Mouse (Mus musculus) natural killer cell, adult 2 months (primary cell): ENCODE measurements around the gene Gm10837.
"Not testable (repeated sequence)": the region's sequence is repeated elsewhere in the genome, so short reads cannot be mapped to it uniquely, and the experiment has no call there.

Experiments
- DNase-seq, 2 experiments: peaks; one replicate each; pipeline ENCODE4 v3.0.0; 2022; ENCODE audit warnings: low spot score in 2 of 2

Gm10837 gene

DNA sequence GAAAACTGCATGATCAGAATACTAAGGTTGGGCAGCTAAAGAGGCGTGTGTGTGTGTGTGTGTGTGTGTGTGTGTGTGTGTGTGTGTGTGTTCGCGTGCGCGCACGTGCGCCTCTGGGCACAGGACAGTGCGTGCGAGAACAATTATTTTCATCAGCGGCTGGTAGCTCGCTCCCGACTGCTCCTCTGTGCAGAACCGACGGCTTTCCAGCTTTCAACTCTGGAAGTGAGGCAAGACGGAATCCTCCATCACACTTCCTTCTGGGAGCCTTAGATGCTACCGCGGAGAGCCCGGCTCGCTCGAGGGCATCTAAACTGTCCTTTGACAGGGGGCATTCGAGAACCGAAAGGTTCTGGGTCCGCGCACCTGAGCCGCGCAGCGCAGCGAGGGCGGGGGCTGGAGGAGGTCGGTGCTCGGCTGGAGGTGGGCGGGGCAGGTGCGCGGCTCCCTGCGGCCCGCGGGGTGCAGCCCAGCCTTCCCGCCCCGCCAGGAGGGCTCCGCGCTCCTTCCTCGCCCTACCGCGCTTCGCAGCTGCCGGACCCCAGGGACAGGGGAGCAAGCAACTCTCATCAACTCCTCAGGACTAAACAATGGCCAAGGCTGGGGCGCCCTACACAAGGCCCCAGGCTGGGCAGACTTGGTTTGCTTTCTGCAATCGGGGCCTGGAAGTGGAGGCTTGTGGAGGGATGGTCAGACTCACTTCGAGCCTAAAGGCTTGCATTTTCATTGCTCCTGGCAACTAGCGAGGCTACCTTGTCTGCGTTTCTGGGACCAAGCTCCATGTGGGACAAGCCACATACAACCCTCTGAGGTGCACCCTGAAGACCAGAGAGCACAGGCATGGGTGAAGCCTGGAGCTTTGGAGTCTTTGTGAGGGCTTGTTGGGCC lies at the start of gene Gm10837:
Gm10837 (plus strand) TSS at position 146 of the 888 bp plus-strand sequence.
- DNase-seq, result no peak

DNA sequence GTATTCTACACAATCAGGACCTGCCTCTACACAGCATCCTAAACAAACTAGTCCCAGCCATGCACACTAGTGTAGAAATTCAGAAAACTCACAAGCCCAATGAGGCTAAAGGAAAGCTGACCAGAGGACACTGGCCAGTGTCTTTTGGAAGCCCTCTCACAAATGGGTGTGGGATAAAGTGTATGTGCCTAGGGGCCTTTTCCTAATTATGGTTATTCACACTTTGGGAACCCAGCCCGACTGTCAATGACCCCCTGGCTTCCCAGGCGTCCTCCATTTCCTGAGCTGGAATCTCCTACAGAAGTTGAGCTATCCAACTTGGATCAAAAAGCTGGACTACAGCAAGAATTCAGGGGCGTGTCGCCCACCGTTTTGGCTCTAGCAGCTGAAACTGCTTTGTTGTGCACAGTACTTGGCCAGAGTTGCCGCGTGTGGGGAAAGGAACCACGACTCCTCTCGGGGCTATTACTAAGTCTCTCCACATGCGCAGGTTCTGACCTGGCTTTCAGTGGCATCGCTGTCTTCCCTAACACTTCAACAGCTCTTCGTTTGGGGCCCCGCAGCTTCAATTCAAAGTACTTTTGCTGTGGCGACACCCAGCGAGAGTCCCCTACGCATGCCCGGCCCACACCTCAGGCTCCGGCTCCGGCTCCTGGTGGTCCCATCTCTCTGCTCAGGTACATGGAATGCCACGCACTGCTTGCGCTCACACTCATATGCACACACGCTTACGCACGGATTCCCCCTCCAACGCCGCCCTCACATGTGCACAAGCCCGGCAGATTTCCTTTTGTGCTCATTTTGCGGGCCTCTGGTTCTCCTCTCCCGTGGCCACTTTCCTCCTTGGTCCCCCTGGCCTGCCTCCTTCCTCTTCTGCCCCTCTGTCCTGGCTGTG lies 40.5 kb upstream of the Gm10837 start:
- DNase-seq, result no peak

DNA sequence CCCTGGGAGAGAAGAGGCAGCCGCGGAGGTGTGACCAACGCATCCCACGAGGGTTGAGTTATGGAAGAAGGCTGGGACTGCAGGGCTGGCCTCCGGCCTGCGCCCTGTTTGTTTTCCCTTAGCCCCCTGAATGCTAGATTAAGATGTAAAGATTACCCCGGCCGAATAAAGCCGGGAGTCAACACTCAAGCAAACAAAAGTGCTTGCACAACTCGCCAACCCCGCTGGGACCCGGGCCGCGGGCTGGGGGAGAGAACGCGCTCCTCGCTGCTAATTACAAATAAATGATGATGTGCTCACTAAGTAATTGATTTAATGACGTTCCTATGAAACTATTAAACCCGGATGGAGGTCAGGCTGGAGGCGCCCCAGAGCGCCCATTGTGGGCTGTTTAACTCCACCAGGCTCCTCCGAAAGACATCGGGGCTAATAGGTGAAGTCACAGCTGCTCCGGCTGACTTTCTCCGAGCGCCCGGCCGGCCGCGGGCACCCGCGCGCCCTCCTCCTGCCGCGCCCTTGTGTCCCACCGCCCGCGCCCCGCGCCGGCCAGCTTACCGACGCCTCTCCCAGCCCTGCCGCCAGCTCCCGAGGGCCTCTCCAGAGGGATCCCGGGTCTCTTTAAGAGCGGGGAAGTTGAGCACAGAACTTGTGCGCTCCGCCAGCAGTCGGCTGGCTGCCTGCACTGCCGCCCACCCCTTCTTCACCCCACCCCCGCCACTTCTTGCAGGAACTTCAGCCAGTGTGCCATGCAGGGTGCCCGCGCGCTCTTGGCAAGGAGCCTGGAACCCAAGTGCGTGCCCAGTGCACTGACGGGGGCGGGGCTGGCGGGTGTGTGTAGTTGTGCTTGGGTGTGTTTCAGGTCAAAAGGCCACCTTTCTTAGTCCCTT lies 39.6 kb upstream of the Gm10837 start, which contains the start of gene Gm5089:
Gm5089 (minus strand) TSS at position 620 of the 887 bp plus-strand sequence.
- DNase-seq, result no peak

DNA sequence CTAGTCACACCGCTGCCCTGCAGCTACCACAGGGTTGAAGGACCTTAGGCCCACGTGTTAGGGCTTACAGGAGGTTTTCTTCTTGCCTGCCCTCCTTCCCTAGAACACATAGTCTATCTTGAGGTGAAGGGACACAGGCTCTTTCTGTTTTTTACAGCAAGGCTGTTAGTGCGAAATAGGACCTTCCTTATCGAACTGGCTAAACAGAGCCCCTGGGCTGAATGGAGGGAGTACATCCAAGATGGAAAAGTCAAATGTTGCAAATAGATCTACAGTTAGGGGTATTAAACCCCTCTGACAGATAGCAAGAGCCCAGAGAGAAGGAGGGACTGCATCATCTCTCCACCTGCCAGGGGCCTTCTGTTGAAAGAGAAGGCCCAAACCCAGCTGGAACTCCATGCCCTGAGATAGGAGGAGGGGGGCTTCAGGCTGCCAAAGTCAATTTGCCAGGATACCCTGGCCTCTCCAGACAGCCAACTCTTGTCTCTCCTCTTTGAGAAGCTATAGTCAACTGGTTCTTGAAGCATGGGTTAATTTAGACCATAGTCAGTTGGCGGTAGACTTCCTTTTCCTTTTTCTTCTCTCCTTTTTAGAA lies 38.7 kb upstream of the Gm10837 start:
- no peak for DNase-seq

DNA sequence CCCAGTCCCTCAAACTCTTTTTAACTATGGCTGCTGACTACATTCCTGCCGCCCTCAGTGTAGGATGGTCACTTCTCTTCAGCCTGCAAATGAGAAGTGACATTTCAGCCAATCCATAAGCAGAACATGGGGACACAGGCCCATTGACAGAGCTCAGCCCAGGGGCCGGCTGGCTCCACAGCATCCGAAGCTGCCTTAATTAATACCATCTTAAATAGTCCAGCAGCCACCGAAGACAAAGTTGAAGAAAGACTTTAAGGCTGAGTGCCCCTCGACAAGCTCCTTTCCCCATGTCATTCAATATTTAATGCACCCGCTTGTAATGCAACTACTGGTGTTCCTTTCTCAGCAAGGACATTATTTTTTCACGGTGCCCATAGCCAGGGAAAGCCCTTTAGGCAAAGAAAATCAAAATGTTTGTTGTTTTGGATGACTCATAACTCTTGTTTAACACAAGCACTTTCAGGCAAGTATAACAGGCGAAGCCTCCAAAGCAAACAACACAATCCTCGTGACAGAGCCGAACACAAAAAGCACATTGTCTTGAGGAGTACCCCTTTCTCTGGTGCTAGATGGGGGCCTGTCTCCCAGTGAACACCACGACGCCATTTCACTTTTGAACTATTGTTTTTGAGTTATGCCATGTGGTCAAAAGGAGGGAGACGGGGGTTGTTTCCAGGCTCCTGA lies 37.5 kb upstream of the Gm10837 start:
- DNase-seq, result no peak

DNA sequence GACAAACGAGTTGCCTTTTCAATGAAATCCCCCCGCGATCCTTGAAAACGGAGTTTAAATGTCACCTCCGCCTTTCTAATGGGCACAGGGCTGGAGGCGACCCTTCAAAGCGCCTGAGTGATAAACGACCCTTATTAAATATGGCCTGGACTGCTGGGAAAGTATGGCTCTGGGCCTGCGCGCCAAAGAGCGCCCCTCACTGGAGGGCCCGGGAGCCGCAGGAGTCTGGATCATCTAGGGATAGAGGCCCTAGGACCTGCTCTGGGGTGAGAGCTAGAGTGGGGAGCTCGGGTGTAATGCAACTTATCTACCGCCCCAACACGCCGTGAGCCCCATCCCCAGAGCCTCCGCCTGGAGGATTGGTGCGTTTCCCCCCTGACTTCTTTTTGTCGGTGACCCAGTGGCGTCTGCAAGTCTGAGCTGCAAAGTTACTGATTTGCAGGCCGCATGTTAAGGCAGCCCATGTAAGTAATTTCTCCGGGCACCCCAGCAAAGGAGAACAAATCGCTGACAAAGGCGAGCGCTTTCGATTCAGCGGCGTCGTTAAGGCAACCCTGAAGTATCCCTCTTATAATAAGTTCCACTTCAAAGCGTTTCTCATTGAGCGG lies 36.9 kb upstream of the Gm10837 start:
- no peak for DNase-seq

DNA sequence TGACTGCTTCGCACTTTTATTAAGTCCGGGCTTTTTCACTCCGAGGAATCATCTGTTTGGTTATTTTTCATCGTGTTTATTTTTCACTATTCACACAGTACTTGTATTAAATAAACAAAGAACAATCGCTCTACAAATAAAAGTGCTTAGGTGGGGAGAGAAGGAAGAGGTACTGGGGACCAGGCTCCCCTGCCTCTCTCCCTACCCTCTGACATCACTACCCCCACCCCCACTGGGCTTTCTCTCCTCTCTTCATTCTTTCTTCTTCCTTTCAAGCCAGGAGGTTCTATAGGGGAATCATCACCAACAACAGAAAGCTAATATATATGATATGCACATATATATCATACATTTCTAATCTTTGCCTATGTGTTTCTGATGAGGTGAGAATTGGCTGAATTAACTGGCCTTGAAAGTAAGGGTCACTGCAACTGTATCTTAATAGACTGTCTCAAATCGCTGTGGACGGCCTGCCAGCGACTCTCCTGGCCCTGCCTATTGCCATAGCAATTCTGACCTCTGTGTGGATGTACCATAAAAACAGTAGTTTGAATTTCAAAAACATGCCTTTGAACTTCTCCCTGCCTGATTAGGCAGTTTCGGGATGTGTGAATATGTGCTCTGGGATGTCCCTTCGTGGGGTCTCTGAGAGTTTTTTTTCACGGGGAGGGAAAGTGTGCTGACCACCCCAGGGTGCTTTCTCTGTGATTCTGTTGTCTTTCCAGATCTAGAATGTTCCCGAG lies 36.2 kb upstream of the Gm10837 start:
- no peak for DNase-seq

DNA sequence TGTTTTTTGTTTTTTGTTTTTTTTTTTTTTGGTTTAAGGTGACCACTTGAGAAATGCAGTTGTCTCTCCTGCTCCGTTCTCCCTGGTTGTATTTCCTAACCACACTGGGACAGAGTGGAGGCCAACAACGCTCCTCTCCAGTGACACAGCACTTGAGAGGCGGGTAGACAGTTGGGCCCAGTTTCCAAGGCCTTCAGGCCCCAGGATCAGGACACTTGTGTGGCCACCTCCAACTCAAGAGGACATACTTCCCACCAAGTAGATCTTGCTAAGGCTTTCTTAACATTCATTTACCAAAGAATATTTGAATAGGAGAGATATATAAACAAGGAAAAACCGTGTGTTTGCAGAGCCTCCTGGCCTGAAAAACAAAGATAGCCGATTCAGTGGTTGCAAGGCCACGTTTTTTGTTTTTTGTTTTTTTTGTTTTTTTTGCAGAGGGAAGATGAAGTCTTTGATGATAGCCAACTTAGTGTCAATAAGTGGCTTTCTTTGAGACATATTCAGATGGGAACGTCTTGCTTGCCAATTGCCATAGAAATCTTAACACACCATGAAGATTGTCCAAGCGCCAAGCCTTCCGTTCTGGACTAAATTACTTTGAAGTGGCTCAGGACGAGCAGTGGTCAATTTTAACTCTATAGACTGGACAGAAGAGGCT lies 35.4 kb upstream of the Gm10837 start:
- DNase-seq, result no peak

DNA sequence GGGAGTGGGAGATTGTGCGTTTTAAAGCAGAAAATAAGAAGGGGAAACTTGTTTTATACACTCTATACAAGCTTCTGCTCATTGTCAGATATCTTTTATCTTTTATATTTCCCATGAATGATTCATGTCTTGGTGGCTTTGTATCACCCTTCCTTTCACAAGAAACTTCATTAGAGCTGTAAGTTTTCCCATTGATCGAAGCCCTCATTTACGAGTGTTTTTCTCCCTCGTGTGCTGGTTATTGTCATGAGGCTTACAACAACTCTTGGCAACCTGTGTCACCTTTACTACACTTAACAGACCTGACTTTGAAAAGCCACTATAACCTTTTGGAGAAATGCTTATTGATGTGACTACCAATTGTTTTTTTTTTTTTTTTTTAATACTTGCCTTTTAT lies 34.8 kb upstream of the Gm10837 start:
- no peak for DNase-seq

DNA sequence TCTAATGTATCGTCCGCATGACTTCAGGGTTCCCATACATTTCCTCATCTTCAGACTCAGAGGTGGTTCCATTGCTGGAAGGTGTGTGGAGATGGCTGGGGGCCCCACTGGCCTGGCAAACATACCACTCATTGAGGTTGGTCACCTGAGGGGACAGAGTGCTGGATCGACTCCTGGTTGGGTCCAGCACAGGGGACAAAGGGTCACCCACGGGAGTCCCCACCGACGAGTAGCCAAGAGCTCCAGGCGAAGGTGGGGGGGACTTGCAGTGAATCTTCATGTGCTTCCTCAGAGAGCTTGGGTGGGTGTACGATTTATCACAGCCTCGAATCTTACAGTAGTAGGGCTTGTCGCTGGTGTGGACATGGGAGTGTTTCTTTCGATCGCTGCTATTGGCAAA lies 31.1 kb upstream of the Gm10837 start:
- DNase-seq, result not testable (repeated sequence)

DNA sequence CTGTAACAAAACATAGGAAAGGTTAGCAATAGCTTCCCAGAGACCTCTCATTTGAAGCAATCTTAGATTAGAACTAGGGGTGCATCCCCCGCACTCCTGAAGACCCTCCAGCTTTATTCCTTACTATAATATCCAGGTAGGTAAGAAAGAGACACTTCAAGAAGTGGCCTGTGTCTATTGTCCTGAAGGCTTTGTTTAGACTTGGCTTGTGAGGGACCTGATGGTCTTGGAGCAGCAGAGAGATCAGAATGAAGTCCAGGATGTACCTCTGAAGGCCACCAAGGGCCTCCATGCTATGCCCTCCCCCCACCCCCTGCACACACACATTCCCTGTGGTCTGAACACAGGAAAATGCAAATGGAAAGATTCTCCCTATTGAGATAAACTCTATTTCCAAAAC lies 30.6 kb upstream of the Gm10837 start:
- DNase-seq, result no peak

DNA sequence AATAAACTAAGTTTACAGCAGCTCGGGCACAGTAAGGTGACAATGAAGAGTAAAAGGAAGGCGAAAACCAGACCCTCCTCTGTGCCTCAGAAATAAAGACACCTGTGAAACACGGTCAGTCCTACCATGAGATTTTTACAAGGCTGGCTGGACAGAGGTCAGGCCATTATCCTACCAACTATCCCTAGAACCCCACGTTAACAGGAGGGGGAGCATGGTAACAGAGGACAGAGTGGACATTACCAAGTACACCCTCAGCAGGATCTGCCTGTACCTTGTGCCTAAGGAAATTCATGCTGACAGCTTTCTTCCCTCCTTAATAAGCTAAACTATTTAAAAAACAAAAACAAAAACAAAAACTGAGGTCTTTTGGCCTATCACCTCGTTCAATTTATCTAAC lies 30.2 kb upstream of the Gm10837 start:
- DNase-seq, result no peak

DNA sequence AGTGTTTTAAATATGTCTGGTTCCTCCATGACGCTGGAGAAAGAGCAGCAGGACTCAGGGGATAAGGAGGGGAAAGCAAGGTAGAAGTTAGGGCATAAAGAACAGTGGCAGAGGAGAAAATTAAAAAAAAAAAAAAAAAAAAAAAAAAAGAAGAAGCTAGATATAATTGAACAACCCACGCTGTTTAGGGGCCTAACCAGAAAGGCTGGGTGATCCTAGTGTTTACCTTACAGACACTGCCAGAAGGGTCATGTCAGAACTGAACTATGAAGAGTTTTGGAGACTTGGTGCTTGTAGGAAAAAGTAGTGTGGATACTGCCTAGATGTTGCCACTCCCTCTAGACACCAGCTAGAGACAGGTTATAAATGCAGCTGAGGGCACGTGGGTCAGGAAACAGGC lies 28.9 kb upstream of the Gm10837 start:
- no peak for DNase-seq

DNA sequence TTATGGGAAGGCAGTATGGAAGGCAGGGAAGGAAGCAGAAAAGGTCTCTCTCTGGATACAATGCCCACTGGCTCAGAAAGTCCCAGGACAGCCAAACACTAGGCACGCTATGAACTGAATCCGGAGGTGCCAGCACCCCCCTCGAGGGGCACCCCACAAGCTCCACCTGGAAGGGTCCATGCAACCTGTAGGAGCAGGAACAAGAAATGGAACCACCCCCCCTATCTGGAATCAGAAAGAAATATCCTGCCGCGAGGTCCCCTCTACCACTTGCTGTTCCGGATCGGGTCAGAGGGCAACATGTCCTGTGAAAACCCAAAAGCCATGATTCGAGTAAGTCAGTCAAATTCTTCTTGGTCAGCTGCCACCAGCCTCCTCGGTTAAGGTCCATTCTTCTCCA lies 28.4 kb upstream of the Gm10837 start:
- no peak for DNase-seq

DNA sequence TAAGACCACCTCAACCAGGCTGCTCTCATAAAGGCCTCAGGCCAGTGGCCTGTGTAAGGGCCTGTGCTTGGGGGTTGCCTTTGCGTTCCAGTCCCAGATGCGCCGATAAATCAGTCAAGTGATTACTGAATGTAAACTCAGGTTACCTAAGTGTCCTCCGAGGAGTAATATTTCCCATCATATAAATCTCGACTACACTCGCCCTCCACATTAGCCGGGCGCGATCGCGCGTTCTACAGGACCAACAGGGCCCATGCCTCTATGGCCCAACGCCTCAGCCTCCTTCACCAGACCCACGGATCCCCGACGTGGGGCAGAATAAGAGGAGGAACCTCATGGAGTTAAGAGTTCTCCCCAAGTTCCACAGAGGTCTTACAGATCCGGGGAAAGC lies 27.7 kb upstream of the Gm10837 start:
- no peak for DNase-seq

DNA sequence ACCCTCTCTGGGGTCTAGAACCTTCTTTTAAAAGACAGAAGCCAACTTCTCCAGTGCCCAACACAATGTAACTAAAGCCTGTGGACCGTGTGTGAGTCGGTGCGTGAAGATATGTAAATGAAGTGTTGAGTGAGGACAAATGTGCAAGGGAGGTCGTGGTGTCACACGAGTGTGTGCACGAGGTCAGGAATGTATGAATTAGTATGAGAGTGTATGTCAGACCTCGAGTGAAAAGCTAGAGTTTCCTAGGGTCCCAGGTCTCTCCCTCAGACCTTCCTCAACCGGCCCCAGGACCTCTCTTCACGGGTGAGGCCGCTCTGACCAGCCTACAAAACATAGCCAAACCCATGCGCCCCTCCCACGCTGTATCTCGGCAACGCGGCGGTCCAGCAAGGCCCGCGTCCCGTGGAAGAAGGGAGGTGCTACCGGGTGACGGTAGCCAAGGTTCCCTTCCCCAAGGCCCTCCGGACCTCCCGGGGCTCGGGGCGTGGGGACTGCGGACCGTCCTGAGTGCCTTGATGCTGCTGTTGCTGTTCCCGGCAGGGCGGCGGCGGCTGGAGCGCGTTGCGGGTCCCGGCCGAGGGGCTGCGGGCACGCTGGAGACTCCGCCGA lies 27.2 kb upstream of the Gm10837 start:
- DNase-seq, result no peak

DNA sequence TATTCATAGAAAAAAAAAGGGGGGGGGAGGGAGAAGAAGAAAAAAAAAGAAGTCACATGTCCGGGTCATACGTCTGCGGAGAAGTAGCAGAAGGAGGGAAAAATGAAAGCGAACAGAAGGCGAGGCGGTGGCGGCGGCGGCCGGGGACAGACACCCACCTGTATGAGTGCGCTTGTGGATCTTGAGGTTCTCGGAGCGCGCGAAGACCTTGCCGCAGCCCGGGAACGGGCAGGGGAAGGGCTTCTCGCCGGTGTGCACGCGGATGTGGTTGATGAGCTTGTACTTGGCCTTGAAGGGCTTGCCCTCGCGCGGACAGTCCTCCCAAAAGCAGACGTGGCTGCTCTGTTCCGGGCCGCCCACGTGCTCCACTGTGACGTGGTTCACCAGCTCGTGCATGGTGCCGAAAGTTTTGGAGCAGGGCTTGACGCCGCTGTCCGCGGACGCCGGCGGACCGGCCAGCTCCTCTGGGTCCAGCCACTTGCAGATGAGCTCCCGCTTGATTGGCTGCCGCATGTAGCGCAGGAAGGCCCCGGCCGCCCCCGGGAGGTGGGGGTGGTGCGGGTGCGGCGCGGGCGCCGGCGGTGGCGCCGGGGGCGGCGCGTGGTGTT lies 26.5 kb upstream of the Gm10837 start:
- peak; percentile 58 to 60 for DNase-seq

DNA sequence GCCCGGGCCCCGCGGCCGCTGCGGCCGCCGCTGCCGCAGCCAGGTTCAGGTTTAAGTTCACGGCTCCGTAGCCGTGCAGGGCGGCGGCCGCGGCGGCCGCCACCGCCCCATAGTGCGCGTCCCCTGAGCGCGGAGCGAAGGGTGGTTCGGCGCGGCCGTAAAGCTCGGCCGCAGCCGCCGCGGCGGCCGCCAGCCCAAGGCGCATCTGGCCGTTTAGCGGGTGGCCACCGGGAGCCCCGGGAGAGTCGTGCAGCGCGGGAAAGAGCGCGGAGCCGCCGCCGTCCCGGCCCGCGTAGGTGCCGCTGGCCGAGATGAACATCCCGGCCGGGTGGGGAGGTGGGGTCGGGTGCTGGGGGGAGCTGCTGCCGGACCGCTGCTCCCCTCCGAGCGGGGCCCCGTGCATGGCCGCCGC lies 26.0 kb upstream of the Gm10837 start:
- no peak for DNase-seq
